Mouse (Mus musculus): ENCODE measurements around the gene Cdk14. TPM values are rescaled to one million over a fixed set of nuclear protein-coding genes. Genes with fewer than 3 reads are reported as not detected.

Cdk14 gene
- polyA plus RNA-seq, 2 experiments, result 0.68 to 1.4 TPM

DNA sequence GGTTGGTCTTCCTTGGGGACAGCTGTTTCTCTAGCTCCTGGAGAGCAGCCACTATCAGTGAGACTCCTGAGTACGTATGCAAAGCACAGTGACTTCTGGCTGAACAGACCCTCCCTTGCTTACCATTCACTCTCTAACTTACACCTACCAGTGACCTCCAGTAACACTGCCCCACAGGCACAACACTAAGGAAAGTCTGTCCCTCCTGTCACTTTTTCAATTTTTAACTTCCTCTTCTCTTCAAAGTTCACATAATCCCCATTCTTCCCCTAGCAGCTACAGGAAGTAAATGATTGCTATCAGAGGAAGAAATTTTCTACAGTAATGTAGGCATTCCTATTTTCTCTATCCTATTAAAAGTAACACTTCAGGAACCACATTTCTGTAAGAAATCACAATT lies 485.0 kb downstream of the Cdk14 start:
- Histone ChIP-seq H3K9ac (replicated peaks) (no peak overlapping the region), H3K27me3 (ENCODE audit: control insufficient read depth, insufficient read depth, low read length) (no peaks in the 10 kb centered on the region), H3K9me3 (ENCODE audit: control insufficient read depth, low read length) (no peaks in the 10 kb centered on the region), H3K4me1 (replicated peaks; ENCODE audit: control insufficient read depth in 2 of 2, insufficient read depth in 2 of 2, low read length in 1 of 2) (0 out of 4 replicates have a peak, but pooled peaks cover 0 to 1% of the 10 kb centered on the region in 2 experiments), H3K36me3 (replicated peaks; ENCODE audit: control insufficient read depth, insufficient read depth, low read depth) (no peaks in the 10 kb centered on the region), H3K4me3 (ENCODE audit: insufficient read depth in 1 of 2, low read depth in 2 of 2, low read length in 2 of 2) (no peak overlapping the region), H3K4me2 (ENCODE audit: low read depth) (no peak overlapping the region), H3K27ac (no peak overlapping the region)
- no peak for ATAC-seq (ENCODE audit: insufficient read depth)
- 14% methylated on average over 1 of the region's 1 CpGs for WGBS (ENCODE audit: insufficient replicate concordance)
- DNase-seq (ENCODE audit: low read depth in 3 of 3, low spot score in 3 of 3), result no peak
- TF ChIP-seq EP300 (IDR thresholded peaks at IDR 0.05; ENCODE audit: low read depth) (no peak), CTCF (IDR thresholded peaks at IDR 0.05; ENCODE audit: low read depth) (no peak)

DNA sequence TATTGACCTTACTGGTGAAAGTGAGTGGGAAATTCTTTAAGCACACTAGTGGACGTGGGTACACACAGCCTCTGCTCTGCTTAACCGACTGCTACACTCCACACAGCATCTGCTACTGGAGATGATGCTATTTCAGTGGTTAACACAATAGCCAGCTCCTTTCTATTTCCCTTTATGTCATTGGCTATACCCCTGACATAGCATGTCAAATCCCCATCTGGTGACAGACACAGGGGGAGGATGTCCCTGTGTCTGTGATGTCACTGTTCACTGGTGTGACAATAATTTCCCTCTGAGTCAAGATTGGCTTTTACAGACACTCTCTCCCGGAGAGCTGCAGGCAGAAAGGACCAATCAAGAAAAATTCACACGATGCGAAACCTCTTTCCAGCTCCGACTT lies 485.6 kb downstream of the Cdk14 start:
- Histone ChIP-seq H3K36me3 (replicated peaks; ENCODE audit: control insufficient read depth, insufficient read depth, low read depth) (no peaks in the 10 kb centered on the region), H3K9ac (replicated peaks) (no peak overlapping the region), H3K4me1 (replicated peaks; ENCODE audit: control insufficient read depth in 2 of 2, insufficient read depth in 2 of 2, low read length in 1 of 2) (0 out of 4 replicates have a peak, but pooled peaks cover 0 to 1% of the 10 kb centered on the region in 2 experiments), H3K4me3 (ENCODE audit: insufficient read depth in 1 of 2, low read depth in 2 of 2, low read length in 2 of 2) (no peak overlapping the region), H3K9me3 (ENCODE audit: control insufficient read depth, low read length) (no peaks in the 10 kb centered on the region), H3K27ac (no peak overlapping the region), H3K27me3 (ENCODE audit: control insufficient read depth, insufficient read depth, low read length) (no peaks in the 10 kb centered on the region), H3K4me2 (ENCODE audit: low read depth) (no peak overlapping the region)
- TF ChIP-seq EP300 (IDR thresholded peaks at IDR 0.05; ENCODE audit: low read depth) (no peak), CTCF (IDR thresholded peaks at IDR 0.05; ENCODE audit: low read depth) (no peak)
- ATAC-seq (ENCODE audit: insufficient read depth) (no peak), DNase-seq (ENCODE audit: low read depth in 3 of 3, low spot score in 3 of 3) (no peak)
- 49% methylated on average over 6 of the region's 6 CpGs for WGBS (ENCODE audit: insufficient replicate concordance)

DNA sequence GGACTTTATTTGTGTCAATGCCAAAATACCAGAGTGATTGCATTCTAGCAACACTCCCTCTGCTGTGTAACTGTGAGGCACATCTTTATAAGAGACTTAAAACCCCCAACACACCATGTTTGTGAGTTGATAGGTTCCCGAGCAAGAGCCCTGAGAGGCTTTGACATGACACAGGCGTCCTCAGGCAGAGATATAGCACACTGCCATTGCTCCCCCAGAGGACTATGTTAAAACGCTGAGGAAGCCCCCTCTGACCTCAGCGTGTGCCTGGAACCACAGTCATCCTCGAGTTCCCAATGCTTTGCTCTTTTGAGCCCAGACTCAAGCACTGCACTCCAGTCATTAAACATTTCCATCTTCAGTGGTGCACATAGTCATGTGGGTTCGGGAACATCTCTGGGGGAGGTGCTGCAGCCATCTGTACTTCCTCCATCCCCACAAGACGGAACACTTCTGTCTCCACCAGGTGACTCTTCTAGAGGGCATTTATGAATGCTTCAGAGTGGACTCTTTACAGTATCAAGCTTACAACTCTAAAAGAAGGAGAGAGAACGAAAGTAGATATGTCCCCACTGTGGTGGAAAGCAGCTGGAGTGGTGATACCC lies 488.5 kb downstream of the Cdk14 start:
- ATAC-seq (ENCODE audit: insufficient read depth) (no peak), DNase-seq (ENCODE audit: low read depth in 3 of 3, low spot score in 3 of 3) (no peak)
- Histone ChIP-seq H3K4me2 (ENCODE audit: low read depth) (no peak overlapping the region), H3K9ac (replicated peaks) (no peak overlapping the region), H3K4me3 (ENCODE audit: insufficient read depth in 1 of 2, low read depth in 2 of 2, low read length in 2 of 2) (no peak overlapping the region), H3K27me3 (ENCODE audit: control insufficient read depth, insufficient read depth, low read length) (no peaks in the 10 kb centered on the region), H3K36me3 (replicated peaks; ENCODE audit: control insufficient read depth, insufficient read depth, low read depth) (no peaks in the 10 kb centered on the region), H3K4me1 (replicated peaks; ENCODE audit: control insufficient read depth in 2 of 2, insufficient read depth in 2 of 2, low read length in 1 of 2) (0 out of 4 replicates have a peak, but pooled peaks cover 0 to 1% of the 10 kb centered on the region in 2 experiments), H3K27ac (no peak overlapping the region), H3K9me3 (ENCODE audit: control insufficient read depth, low read length) (no peaks in the 10 kb centered on the region)
- no peak for TF ChIP-seq CTCF (IDR thresholded peaks at IDR 0.05; ENCODE audit: low read depth)
- WGBS (ENCODE audit: insufficient replicate concordance), result 40% methylated on average over 8 of the region's 8 CpGs

DNA sequence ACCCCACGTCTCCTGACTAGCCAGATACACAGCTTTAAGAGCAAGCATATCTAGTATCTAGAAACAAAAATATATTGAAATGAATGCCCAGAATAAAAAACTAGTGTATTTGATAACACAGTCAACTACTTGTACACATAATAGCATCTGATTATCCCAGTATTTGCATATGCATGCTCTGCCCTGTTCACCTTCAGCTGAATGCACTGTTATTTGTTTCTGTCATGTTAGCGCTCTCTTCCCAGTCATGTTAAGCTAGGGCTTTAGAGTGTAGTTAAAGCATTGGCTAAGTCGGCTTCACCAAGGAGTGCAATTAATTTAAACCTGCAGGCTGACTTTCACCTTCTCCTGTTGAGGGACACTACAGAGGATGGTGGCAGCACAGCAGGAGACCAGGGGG lies 490.5 kb downstream of the Cdk14 start:
- Histone ChIP-seq H3K4me3 (ENCODE audit: insufficient read depth in 1 of 2, low read depth in 2 of 2, low read length in 2 of 2) (no peak overlapping the region), H3K27me3 (ENCODE audit: control insufficient read depth, insufficient read depth, low read length) (no peaks in the 10 kb centered on the region), H3K9ac (replicated peaks) (no peak overlapping the region), H3K27ac (no peak overlapping the region), H3K4me2 (ENCODE audit: low read depth) (no peak overlapping the region), H3K9me3 (ENCODE audit: control insufficient read depth, low read length) (no peaks in the 10 kb centered on the region), H3K4me1 (replicated peaks; ENCODE audit: control insufficient read depth in 2 of 2, insufficient read depth in 2 of 2, low read length in 1 of 2) (0 out of 4 replicates have a peak, but pooled peaks cover 0 to 1% of the 10 kb centered on the region in 2 experiments), H3K36me3 (replicated peaks; ENCODE audit: control insufficient read depth, insufficient read depth, low read depth) (no peaks in the 10 kb centered on the region)
- 66% methylated on average over 3 of the region's 3 CpGs for WGBS (ENCODE audit: insufficient replicate concordance)
- no peak for DNase-seq (ENCODE audit: low read depth in 3 of 3, low spot score in 3 of 3)
- TF ChIP-seq EP300 (IDR thresholded peaks at IDR 0.05; ENCODE audit: low read depth), result no peak
- TF ChIP-seq CTCF (IDR thresholded peaks at IDR 0.05; ENCODE audit: low read depth), result no peak
- no peak for ATAC-seq (ENCODE audit: insufficient read depth)

DNA sequence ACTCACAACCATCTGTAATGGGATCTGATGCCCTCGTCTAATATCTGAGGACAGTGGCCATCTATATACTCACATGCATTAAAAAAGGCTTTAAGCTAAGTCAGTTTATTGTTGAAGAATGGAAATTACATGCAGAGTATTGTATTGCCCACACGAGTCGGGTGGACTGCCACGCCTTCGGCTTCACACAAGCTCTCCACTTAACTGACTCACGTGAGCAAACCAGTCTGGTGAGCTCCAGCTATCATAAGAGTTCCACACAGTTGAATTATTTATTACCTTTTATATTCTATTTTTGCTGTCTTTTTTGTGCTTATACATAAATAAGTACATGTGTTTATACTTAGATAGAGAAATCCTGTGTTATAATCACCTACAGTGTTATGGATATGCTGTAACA lies 495.2 kb downstream of the Cdk14 start:
- no peak for TF ChIP-seq EP300 (IDR thresholded peaks at IDR 0.05; ENCODE audit: low read depth)
- TF ChIP-seq CTCF (IDR thresholded peaks at IDR 0.05; ENCODE audit: low read depth), result no peak
- WGBS (ENCODE audit: insufficient replicate concordance), result 70% methylated on average over 6 of the region's 6 CpGs
- no peak for DNase-seq (ENCODE audit: low read depth in 3 of 3, low spot score in 3 of 3)

More for the DNA sequence above, 495.2 kb downstream of the Cdk14 start:
- Histone ChIP-seq H3K4me1 (replicated peaks; ENCODE audit: control insufficient read depth in 2 of 2, insufficient read depth in 2 of 2, low read length in 1 of 2) (no peaks in the 10 kb centered on the region), H3K9me3 (ENCODE audit: control insufficient read depth, low read length) (no peaks in the 10 kb centered on the region), H3K27me3 (ENCODE audit: control insufficient read depth, insufficient read depth, low read length) (no peaks in the 10 kb centered on the region), H3K9ac (replicated peaks) (no peak overlapping the region), H3K4me2 (ENCODE audit: low read depth) (no peak overlapping the region), H3K36me3 (replicated peaks; ENCODE audit: control insufficient read depth, insufficient read depth, low read depth) (no peaks in the 10 kb centered on the region), H3K27ac (no peak overlapping the region), H3K4me3 (ENCODE audit: insufficient read depth in 1 of 2, low read depth in 2 of 2, low read length in 2 of 2) (no peak overlapping the region)
- no peak for ATAC-seq (ENCODE audit: insufficient read depth)
